Mouse (Mus musculus): ENCODE measurements around the gene Apopt1.

Gene Apopt1

GRCm38 (mm10) chr12:111681305-111681704 lies 31.8 kb upstream of the Apopt1 start:
- no peak for DNase-seq

- DNase-seq, result no peak
Observed at GRCm38 (mm10) chr12:111682003-111682402, 31.1 kb upstream of the Apopt1 start.

- DNase-seq, result no peak
Observed at GRCm38 (mm10) chr12:111682806-111683205, 30.3 kb upstream of the Apopt1 start.

GRCm38 (mm10) chr12:111686390-111686789 lies 26.7 kb upstream of the Apopt1 start:
- no peak for DNase-seq

GRCm38 (mm10) chr12:111687350-111688068 lies 25.6 kb upstream of the Apopt1 start:
- peak; percentile 96 to 97 for DNase-seq

GRCm38 (mm10) chr12:111688069-111688428 lies 25.0 kb upstream of the Apopt1 start:
- no peak for DNase-seq

GRCm38 (mm10) chr12:111689426-111689825 lies 23.6 kb upstream of the Apopt1 start:
- peak; percentile 79 to 90 for DNase-seq

- peak; percentile 33 to 65 for DNase-seq
Observed at GRCm38 (mm10) chr12:111691346-111691872, 21.7 kb upstream of the Apopt1 start.

- DNase-seq, result peak in 1 of 2 experiments; percentile 31
Observed at GRCm38 (mm10) chr12:111692899-111693298, 20.2 kb upstream of the Apopt1 start.

- DNase-seq, result peak; percentile 20 to 70
Observed at GRCm38 (mm10) chr12:111693341-111694270, 19.5 kb upstream of the Apopt1 start.

DNA sequence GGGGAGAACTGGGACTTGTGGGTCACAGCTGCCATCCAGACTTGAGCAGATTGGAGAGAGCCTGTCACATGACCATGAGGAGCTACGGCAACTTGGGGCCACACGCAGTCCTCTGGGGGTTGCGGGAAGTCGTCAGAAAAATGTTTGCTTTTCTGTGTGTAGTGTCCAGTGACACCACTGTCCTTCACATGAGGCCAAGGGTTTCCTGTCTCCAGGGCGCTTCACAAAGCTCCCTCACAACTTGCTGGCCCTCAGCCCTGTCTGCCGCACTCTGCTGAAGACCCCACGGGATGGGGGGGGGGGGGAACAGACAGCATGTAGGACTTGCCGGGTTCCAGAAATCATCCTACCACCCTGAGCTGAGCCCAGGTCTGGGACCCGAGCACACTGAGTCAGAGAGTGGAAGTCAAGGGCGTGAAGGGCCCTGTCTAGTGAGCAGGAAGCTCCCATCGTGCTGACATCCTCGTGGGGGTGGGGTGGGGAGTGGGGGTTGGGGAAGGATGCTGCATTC lies 18.7 kb upstream of the Apopt1 start:
- no peak for DNase-seq

- DNase-seq, result peak in 1 of 2 experiments; percentile 49
Observed at GRCm38 (mm10) chr12:111694880-111695804, 17.9 kb upstream of the Apopt1 start.

DNA sequence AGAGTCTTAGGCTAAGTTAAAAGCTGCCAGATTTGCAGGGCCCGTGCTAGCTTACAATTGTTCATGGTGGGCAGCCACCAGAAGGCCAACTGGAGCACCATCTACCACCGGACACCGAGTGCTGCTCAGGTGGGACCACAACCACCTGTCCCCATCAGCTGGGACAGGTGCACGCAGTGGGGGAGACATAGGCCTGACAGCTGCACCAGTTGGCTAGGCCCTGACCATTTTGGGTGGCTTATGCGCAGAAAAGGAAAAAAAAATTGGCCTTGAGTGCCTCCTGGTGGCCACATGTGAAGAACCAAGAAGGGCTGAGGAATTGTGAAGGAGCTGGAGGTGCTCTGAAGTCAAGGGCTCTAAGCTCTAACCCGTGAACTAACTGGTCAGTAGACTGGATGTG lies 16.8 kb upstream of the Apopt1 start:
- DNase-seq, result peak; percentile 75 to 82

GRCm38 (mm10) chr12:111697708-111698107 lies 15.4 kb upstream of the Apopt1 start:
- DNase-seq, result peak in 1 of 2 experiments; percentile 28

- peak in 1 of 2 experiments; percentile 21 for DNase-seq
Observed at GRCm38 (mm10) chr12:111698346-111698913, 14.6 kb upstream of the Apopt1 start.

- no peak for DNase-seq
Observed at GRCm38 (mm10) chr12:111699542-111699941, 13.5 kb upstream of the Apopt1 start.

- peak in 1 of 2 experiments; percentile 24 for DNase-seq
Observed at GRCm38 (mm10) chr12:111700920-111701458, 12.1 kb upstream of the Apopt1 start.

- DNase-seq, result peak in 1 of 2 experiments; percentile 16
Observed at GRCm38 (mm10) chr12:111703301-111703700, 9.8 kb upstream of the Apopt1 start.

DNA sequence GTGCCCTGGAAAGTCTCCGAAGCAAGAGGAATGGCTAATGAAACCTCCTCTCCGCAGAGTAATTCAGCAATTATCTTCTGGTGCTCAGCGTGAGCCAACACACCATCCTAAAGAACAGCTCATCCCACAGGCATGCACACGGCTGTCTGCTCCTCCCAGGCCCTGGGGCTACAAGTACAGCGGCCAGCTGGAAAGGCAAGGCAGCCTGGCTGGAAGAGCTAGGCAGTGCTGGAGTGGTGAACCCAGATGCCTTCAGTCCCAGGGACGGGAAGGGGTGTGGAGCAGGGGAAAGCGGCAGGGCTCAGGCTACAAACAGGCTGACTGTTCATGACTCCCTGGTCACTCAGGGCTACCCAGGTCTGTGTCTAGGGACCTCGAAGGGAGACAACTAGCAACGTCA lies 8.5 kb upstream of the Apopt1 start:
- peak; percentile 36 to 65 for DNase-seq

DNA sequence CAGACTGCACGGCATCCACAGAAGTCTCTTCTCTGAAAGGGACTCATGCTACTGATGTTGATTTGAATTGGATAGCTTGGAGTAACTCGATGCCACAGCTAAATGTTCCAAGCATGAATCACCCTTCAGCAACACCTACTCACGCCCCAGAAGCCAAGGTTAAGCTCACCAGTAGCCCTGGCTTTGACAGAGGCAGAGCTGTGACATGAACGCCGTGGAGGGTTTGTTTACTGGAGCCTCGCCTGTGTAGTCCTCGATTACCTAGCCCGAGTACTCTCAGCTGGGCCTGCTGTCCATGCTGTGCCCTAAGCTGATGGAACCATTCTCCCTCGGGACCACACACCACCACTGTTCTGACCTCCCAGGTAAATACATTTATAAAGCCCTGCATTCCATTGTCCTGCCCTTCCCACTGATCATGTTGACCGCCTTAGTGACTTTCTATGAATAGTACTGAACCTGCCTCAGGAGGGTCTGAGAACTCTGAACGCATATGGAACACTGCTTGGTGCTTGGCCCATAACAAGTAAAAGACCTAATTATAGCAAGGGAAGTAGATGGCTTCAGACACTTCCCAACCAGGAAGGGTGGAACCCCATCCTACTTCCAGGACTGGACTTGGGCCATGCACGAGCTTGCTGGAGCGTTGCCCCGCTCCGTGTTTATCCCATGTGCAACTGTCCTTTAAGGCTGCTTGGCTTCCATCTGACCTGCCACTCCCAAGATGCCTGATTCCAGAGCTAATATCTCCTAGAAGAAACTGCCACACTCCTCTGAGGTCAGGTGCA lies 7.7 kb upstream of the Apopt1 start:
- DNase-seq, result peak; percentile 81 to 91

GRCm38 (mm10) chr12:111708181-111708580 lies 4.9 kb upstream of the Apopt1 start:
- peak; percentile 42 to 55 for DNase-seq
